Mouse (Mus musculus): ENCODE data around the gene Defb45.

The Defb45 gene

GRCm38 (mm10) chr2:152599299-152599698 lies at the start of gene Defb45:
Gene Defb45 (minus strand): TSS chr2:152599399.
- no peak for DNase-seq (ENCODE audit: low spot score)

DNA sequence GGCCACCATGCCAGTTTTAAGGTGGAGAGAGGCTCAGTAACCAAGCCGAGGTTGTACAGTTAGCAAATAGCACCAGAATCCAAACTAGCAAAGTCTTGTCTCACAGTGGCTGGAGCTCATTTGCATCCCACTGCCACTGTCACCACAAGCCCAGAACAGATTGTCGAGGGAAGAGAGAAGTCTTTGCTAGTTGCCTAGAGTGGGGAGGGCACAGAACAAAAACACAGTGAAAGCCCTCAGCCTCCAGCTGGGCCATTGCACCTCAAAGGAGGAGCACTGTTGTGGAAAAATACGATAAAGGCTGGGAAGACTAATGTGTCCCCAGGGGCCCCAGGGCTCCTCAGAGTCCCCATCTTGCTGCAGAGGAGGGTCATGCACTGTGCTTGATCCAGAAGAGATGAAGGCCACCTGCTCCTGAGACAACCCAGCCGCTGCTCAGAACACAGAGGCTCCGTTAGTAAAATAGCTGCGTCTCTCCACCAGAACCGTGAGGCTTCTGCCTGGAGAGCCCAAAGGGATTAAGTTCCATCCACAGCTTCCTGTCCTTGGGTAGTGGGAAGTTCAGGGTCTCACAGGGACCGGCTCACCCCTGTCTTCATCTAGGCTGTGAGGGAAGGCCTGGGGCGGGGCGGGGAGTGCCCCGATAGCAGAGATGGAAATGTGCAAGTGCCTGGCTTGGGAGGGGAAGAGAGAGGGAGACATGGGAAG lies 40.4 kb upstream of the Defb45 start:
- DNase-seq (ENCODE audit: low spot score): no peak

- no peak for DNase-seq (ENCODE audit: low spot score)
Observed at GRCm38 (mm10) chr2:152638865-152639264, 39.7 kb upstream of the Defb45 start.

- no peak for DNase-seq (ENCODE audit: low spot score)
Observed at GRCm38 (mm10) chr2:152637381-152637780, 38.2 kb upstream of the Defb45 start.

DNA sequence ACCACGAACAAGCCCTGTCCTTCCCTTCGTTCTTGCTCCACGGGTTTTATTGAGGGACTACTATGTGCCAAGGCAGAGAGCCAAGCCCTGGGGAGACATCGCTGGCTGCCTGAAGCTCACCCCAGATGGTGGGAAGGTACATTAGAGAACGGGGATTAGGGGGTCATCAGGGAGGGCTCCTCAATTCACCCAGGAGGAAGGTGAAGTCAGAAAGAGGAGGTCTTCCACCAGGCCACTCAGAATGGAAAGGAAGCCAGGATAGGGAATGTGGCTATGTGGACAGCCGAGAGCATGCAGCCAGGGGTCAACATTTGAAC lies 37.8 kb upstream of the Defb45 start:
- DNase-seq (ENCODE audit: low spot score): no peak

- no peak for DNase-seq (ENCODE audit: low spot score)
Observed at GRCm38 (mm10) chr2:152636246-152637005, 37.2 kb upstream of the Defb45 start.

GRCm38 (mm10) chr2:152634311-152634710 lies 35.1 kb upstream of the Defb45 start:
- DNase-seq (ENCODE audit: low spot score): no peak

DNA sequence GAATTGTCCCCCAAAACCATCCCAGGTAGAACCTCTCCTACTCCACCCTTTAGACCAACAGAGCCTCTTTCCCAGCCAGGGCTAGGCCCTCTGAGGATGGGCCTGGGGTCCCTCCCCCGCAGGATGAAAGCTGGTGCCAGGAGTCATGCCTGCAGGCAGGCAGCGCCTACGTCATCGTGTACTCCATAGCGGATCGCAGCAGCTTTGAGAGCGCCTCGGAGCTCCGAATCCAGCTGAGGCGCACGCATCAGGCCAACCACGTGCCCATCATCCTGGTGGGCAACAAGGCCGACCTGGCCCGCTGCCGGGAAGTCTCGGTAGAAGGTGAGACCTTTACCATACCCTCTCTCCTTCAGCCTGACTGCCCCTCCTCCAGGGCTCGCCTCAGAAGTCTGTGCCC lies 34.1 kb upstream of the Defb45 start:
- no peak for DNase-seq (ENCODE audit: low spot score)

DNA sequence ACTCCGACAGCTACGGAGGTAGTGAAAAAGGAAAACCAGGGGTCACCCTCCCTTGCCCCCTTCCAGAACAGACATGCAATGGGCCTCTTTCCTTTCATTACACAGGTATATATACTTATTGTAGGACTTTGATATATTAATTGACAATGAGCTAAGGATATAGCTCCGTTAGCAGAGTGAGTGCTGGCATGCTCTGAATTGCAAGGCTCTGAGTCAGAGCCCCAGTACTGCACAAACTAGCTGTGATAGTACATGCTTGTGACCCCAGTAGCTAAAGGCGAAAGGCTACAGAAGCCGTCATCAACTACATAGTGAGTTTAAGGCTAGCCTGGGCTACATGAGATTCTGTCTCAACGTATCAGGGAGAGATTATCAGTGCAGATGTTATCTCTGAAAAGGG lies 30.7 kb upstream of the Defb45 start:
- no peak for DNase-seq (ENCODE audit: low spot score)

- no peak for DNase-seq (ENCODE audit: low spot score)
Observed at GRCm38 (mm10) chr2:152629239-152629638, 30.0 kb upstream of the Defb45 start.

- DNase-seq (ENCODE audit: low spot score): no peak
Observed at GRCm38 (mm10) chr2:152628066-152628465, 28.9 kb upstream of the Defb45 start.

- DNase-seq (ENCODE audit: low spot score): no peak
Observed at GRCm38 (mm10) chr2:152626774-152627591, 27.8 kb upstream of the Defb45 start, which contains the start of gene Rem1. Gene Rem1 (plus strand): TSS chr2:152626951.

- no peak for DNase-seq (ENCODE audit: low spot score)
Observed at GRCm38 (mm10) chr2:152625256-152625655, 26.1 kb upstream of the Defb45 start.

GRCm38 (mm10) chr2:152624566-152624965 lies 25.4 kb upstream of the Defb45 start:
- DNase-seq (ENCODE audit: low spot score): no peak

- no peak for DNase-seq (ENCODE audit: low spot score)
Observed at GRCm38 (mm10) chr2:152622953-152623352, 23.8 kb upstream of the Defb45 start, which contains the start of gene Defb25. Gene Defb25 (minus strand): TSS chr2:152623053.

DNA sequence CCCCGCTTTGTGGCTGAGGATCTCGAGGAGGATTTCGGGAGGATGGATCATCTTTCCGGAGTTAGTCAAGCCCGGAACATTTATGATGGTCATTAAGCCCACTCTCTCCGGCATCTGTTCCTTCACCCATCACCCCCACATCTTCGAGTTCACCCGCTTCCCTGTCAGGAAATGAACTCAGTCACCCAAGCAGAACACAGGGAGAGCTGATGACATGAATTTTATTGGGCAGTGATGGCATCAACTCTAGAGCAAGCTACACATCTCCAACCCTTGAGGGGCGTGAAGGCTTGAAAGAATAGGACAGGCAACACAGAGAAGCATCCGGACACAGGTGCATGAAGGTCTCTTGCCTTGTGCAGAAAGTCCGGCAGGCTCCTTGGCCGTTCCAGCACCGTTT lies 23.0 kb upstream of the Defb45 start:
- no peak for DNase-seq (ENCODE audit: low spot score)

DNA sequence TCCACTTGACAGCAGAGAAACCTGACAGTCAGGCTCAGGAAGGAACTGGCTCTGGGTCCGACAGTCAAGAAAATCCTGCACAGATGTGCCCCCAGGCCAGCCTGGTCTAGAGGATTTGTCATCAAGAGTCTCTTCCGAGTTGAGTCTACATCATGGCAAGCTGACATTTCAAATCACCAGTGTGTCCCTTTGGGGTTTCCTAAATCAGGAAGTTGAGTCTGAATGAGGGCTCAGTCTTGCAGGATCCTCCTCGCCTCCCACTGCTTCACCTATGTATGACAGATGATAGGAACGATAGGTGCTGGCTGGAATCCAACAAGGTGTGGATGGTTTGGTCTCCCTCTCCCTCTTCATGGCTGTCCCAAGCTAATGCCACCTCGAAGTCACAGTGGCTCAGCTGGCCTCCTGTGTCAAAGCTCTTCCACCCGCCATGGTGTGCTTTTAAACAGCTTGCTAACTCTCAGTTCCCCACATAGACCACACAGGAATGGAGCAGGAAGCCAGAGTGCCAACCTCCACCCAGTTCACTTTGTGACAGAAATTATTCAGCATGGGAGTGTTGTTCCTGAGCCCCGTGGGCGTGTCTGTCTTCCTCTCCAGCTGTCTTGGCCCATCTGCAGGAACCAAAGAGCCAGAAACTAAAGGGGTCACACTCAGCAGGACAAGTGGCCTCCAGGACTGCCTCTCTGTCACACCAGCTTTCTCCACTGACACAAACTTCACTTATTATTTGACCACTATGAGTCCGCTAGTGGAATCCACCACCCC lies 21.4 kb upstream of the Defb45 start:
- peak; percentile 21 for DNase-seq (ENCODE audit: low spot score)

DNA sequence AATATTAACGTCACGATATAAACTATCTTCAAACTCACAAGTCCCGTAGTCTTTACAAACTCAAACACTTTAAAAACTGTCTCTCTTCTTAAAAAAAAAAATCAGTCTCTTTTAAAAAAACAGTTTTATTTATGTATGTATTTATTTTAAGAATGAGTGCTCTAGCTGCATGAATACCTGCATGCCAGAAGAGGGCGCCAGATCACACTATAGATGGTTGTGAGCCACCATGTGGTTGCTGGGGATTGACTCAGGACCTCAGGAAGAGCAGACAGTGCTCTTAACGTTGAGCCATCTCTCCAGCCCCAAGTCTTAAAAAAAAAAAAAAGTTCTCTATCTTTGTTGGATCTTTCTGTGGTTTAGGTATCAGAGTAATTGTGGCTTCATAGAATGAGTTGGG lies 18.2 kb upstream of the Defb45 start:
- no peak for DNase-seq (ENCODE audit: low spot score)

DNA sequence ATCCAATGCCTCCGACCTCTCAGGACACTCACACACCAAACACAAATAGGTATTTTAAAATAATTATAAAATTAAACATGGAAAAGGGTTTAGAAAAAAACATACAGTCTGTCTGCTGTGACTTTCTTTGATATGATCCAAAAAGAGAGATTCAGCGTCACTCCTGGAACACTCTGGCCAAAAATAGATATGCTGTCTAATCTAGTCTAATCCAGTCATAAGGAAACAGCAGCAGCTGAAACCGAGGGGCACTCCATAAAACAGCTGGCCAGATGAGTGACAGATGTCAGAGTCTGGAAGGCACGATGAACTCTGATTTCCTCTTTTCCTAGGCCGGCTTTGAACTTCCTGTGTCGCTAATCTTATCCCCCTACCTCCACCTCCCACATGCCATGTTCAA lies 17.3 kb upstream of the Defb45 start:
- DNase-seq (ENCODE audit: low spot score): no peak

DNA sequence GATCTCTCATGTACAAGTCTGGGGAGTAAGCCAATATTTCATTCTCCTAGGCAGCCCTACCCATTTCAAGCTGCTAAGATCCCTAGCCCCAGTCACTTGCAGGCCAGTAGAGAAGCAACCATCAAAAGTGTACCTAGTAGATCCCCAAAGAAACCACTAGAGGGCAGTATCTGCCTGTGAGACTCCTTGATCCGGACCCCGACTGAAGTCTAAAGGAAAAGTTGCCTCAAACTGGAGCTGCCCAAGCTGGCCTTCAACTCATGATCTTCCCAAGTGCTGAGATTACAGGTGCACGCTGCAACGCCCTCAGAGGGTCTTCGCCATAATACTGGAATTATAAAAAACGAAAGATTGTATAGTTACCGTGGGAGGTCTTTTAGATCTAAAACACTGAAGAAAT lies 16.4 kb upstream of the Defb45 start:
- peak; percentile 70 for DNase-seq (ENCODE audit: low spot score)

DNA sequence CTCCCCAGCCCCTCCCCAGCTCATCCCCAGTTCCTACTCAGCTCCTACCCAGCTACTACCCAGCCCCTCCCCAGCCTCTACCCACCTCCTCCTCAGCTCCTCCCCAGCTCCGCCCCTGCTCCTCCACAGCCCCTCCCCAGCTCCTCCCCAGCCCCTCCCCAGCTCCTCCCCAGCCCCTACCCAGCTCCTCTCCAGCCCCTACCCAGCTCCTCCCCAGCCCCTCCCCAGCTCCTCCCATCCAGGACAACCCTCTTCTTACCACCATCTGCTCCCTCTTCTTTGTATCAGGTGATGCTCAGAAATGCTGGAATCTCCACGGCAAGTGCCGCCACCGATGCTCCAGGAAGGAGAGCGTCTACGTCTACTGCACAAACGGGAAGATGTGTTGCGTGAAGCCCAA lies 13.0 kb upstream of the Defb45 start:
- DNase-seq (ENCODE audit: low spot score): peak; percentile 12

- no peak for DNase-seq (ENCODE audit: low spot score)
Observed at GRCm38 (mm10) chr2:152608719-152609118, 9.5 kb upstream of the Defb45 start.
